Mouse (Mus musculus) midbrain, embryonic 16.5 days (tissue): ENCODE measurements around the gene Dnajb1. TPM values are rescaled to one million over a fixed set of nuclear protein-coding genes. Genes with fewer than 3 reads are reported as not detected.

Experiments
- ATAC-seq: fragments of 200-750 bp; cut with Nextera tagmentation; 2 replicates; pipeline ENCODE4 v1.8.0; 2017; ENCODE audit warnings: moderate TSS enrichment
- H3K27ac ChIP-seq: fragments of 300-500 bp; sonication (generic); 2 replicates; pipeline ENCODE4 v1.5.1; 2014; ENCODE audit warnings: mild to moderate bottlenecking, low read length, mixed read lengths
- H3K27me3 ChIP-seq: fragments of 300-500 bp; sonication (generic); 2 replicates; pipeline ENCODE4 v1.6.1; 2014; ENCODE audit warnings: low read depth, low read length, mixed read lengths; ENCODE audit not compliant: control insufficient read depth, insufficient read depth
- H3K36me3 ChIP-seq: fragments of 300-500 bp; sonication (generic); 2 replicates; pipeline ENCODE4 v1.6.1; 2014; ENCODE audit warnings: mild to moderate bottlenecking, low read length, moderate library complexity, mixed read lengths; ENCODE audit not compliant: control insufficient read depth, insufficient read depth
- H3K4me1 ChIP-seq: fragments of 300-500 bp; sonication (generic); 2 replicates; pipeline ENCODE4 v1.6.1; 2014; ENCODE audit warnings: mild to moderate bottlenecking, low read length, mixed read lengths; ENCODE audit not compliant: control insufficient read depth, insufficient read depth
- H3K4me2 ChIP-seq: fragments of 300-500 bp; sonication (generic); 2 replicates; pipeline ENCODE4 v1.6.1; 2014; ENCODE audit warnings: mild to moderate bottlenecking, low read length, mixed read lengths
- H3K4me3 ChIP-seq: fragments of 300-500 bp; sonication (generic); 2 replicates; pipeline ENCODE4 v1.5.1; 2014; ENCODE audit warnings: low read depth, mild to moderate bottlenecking, low read length, moderate library complexity, mixed read lengths
- H3K9ac ChIP-seq: fragments of 300-500 bp; sonication (generic); 2 replicates; pipeline ENCODE4 v1.6.1; 2014; ENCODE audit warnings: low read depth, low read length, mixed read lengths
- H3K9me3 ChIP-seq: fragments of 300-500 bp; sonication (generic); replicated peaks from 2 replicates; pipeline ENCODE4 v1.6.1; 2014; ENCODE audit warnings: mild to moderate bottlenecking, low read length, mixed read lengths; ENCODE audit not compliant: control insufficient read depth, poor library complexity, severe bottlenecking
- WGBS: fragments of 180-500 bp; shearing (Covaris S2); extraction: QIAGEN DNeasy Blood & Tissue Kit; methylation state at CpG from one replicate; pipeline ENCODE4 v1.1.7; 2014; 5-methylcytosine and 5-hydroxymethylcytosine counted together
- polyA plus RNA-seq: library from polyadenylated mRNA; unstranded; fragments of >200 nt; fragmentation: Nextera tagmentation; extraction: Ambion mirVana; gene quantifications from 2 replicates; pipeline ENCODE4 v1.2.1, GENCODE M21; 2015

The Dnajb1 gene
- polyA plus RNA-seq, 1 experiment from 2014 or later = 60.2 TPM

DNA sequence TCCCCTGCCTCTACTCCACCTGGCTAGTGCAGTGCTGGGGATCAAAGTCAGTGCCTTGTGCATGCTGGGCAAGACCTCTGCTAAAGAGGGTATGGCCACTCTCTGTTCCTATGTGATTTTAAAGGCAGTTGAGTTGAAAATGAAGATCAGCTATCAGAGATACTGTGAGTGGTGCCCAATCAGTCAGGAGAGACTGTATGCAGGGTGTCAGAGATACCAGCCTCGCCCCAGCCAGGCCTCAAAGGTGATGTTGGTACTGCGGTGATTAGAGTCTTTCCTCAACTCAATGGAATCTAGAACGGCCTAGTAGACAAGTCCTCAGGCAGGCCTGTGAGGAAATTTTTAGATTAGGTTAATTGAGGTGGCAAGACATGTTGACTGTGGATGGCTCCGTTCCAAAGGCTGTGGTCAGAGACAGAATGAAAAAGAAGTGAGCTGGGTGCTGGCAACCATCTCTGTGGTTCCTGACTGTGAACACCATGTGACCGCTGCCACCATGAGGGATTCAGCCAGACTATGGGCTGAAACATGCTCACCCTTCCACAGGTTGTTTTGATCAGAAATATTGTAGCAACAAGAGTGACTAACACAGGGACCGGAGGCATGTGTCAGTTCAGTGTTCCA lies 17.8 kb downstream of the Dnajb1 start:
- Histone ChIP-seq H3K4me3 (no peak overlapping the region), H3K4me1 (no peaks in the 10 kb centered on the region; the same call in 1 of the 2 replicates), H3K9me3 (no peaks in the 10 kb centered on the region), H3K36me3 (no peaks in the 10 kb centered on the region), H3K4me2 (no peak overlapping the region), H3K27ac (no peak overlapping the region), H3K9ac (no peak overlapping the region), H3K27me3 (no peaks in the 10 kb centered on the region)
- 93% methylated on average over 6 of the region's 6 CpGs for WGBS
- no peak for ATAC-seq

DNA sequence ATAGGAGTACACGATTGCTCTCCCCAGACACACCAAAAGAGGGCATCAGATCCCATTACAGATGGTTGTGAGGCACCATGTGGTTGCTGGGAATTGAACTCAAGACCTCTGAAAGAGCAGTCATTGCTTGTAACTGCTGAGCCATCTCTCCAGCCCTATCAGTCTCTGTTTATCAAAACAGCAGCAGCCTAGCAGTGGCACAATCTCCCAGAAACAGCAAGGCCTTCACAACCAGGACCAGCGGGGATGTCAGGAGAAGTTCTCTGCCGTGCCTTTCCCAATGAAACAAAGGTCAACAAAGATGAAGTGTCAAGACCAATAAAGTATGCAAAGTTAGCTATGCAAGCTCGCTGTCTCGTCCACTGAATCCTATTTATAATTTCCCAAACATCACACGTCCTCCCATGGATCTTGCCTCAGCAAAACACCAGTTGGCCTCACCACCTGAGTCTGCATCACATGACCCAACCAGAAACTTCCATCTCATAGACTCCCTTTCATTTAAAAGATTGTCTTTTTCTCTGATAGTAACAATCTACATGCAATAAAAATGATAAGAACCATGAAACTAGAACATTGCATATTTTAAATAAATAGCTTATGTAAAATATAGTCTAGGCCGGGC lies 24.2 kb downstream of the Dnajb1 start:
- H3K4me3 ChIP-seq = no peak overlapping the region
- no peaks in the 10 kb centered on the region for H3K27me3 ChIP-seq
- no peaks in the 10 kb centered on the region for H3K9me3 ChIP-seq
- no peak overlapping the region for H3K4me2 ChIP-seq
- no peaks in the 10 kb centered on the region for H3K4me1 ChIP-seq
- no peak overlapping the region for H3K9ac ChIP-seq
- H3K36me3 ChIP-seq = no peaks in the 10 kb centered on the region
- no peak overlapping the region for H3K27ac ChIP-seq
- 88% methylated on average over 7 of the region's 7 CpGs for WGBS
- ATAC-seq = no peak

- Histone ChIP-seq H3K4me2 (no peak overlapping the region), H3K27ac (no peak overlapping the region), H3K36me3 (no peaks in the 10 kb centered on the region), H3K4me3 (no peak overlapping the region), H3K27me3 (no peaks in the 10 kb centered on the region), H3K4me1 (no peaks in the 10 kb centered on the region), H3K9me3 (no peaks in the 10 kb centered on the region), H3K9ac (no peak overlapping the region)
- 72% methylated on average over 4 of the region's 4 CpGs for WGBS
- no peak for ATAC-seq
These were observed 30.9 kb downstream of the Dnajb1 start for GRCm38 (mm10) chr8:83638856-83639255.

GRCm38 (mm10) chr8:83639649-83640048 lies 31.7 kb downstream of the Dnajb1 start:
- ATAC-seq = no peak
- Histone ChIP-seq H3K9ac (no peak overlapping the region), H3K4me3 (no peak overlapping the region), H3K4me2 (no peak overlapping the region), H3K4me1 (no peaks in the 10 kb centered on the region), H3K27me3 (no peaks in the 10 kb centered on the region), H3K36me3 (no peaks in the 10 kb centered on the region), H3K9me3 (no peaks in the 10 kb centered on the region), H3K27ac (no peak overlapping the region)
- WGBS = 74% methylated on average over 5 of the region's 5 CpGs

- Histone ChIP-seq H3K9me3 (no peaks in the 10 kb centered on the region), H3K27ac (no peak overlapping the region), H3K9ac (no peak overlapping the region), H3K4me3 (no peak overlapping the region), H3K36me3 (no peaks in the 10 kb centered on the region), H3K27me3 (no peaks in the 10 kb centered on the region), H3K4me2 (no peak overlapping the region), H3K4me1 (peaks cover 4% of the 10 kb centered on the region)
- no peak for ATAC-seq
- WGBS = 95% methylated on average over 11 of the region's 11 CpGs
These were observed 39.5 kb downstream of the Dnajb1 start for GRCm38 (mm10) chr8:83647511-83647910.

GRCm38 (mm10) chr8:83648031-83648430 lies 40.0 kb downstream of the Dnajb1 start:
- Histone ChIP-seq H3K36me3 (no peaks in the 10 kb centered on the region), H3K4me3 (no peak overlapping the region), H3K27me3 (no peaks in the 10 kb centered on the region), H3K9me3 (no peaks in the 10 kb centered on the region), H3K9ac (no peak overlapping the region), H3K4me1 (peaks cover 4% of the 10 kb centered on the region), H3K27ac (no peak overlapping the region), H3K4me2 (no peak overlapping the region)
- WGBS = 86% methylated on average over 4 of the region's 4 CpGs
- ATAC-seq = no peak

DNA sequence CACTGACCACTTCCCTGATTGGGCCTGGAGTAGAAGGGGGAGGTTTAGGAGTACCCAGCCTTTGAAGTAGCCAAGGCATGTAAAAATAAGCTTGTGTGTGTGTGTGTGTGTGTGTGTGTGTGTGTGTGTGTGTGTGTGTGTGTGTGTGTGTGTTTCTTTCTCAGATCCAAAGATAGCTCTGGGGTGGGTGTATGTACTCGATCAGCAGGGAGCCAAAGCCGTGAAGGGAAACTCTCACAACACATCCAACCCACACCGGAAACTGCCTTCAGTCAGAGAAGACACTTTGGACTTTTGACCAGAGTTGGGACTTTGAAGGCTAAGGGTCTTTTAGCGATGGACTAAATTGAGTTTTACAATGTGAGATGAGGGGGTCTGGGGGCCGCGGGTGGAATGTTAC lies 41.7 kb downstream of the Dnajb1 start:
- H3K36me3 ChIP-seq = no peaks in the 10 kb centered on the region
- no peaks in the 10 kb centered on the region for H3K9me3 ChIP-seq
- peaks cover 12% of the 10 kb centered on the region for H3K4me1 ChIP-seq
- ATAC-seq = no peak
- no peak overlapping the region for H3K9ac ChIP-seq
- no peak overlapping the region for H3K4me3 ChIP-seq
- H3K4me2 ChIP-seq = no peak overlapping the region
- WGBS = 94% methylated on average over 6 of the region's 6 CpGs
- no peak overlapping the region for H3K27ac ChIP-seq
- H3K27me3 ChIP-seq = no peaks in the 10 kb centered on the region

DNA sequence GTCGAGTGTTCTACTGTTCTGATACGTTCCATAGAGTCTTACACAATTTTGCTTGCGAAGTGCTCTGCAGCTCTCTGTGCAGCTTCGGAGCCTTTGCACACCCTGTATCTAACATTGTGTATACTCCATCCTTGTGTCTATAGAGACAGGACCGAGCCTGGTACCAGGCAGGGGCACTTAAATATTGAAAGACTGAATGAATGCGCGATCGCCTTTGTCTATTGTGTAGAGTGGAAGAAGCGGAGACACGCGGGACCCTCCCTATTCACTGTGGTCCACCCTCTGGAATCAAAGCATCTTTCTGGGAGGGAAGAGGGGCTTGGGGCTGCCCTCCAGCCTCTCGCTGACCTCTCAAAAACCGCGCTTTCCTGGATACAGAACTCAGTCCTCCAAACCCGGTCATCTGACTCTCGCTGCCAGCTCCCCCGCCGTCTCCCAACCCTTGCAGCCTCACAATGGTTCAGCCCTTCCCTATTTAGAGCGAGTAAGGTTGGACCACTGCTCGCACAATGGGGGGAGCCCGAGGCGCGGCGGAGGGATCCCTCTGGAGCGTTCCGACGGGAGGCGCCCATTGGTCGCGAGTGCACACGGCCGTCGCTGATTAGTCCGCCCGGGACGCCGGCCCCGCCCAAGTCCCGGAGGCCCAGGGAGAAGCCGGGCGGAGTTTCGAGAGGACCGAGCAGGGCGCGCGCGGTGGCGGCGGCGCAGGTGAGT lies 44.2 kb downstream of the Dnajb1 start, which contains the start of gene Gipc1:
Gipc1 (plus strand) TSS at position 648 of the 714 bp plus-strand sequence.
- Histone ChIP-seq H3K9me3 (no peaks in the 10 kb centered on the region), H3K27me3 (no peaks in the 10 kb centered on the region), H3K4me2 (peak within 1 kb of the TSS; percentile 74), H3K4me1 (peaks cover 12% of the 10 kb centered on the region), H3K36me3 (no peaks in the 10 kb centered on the region), H3K9ac (peak within 1 kb of the TSS; percentile 83), H3K27ac (peak within 1 kb of the TSS; percentile 82), H3K4me3 (peak within 1 kb of the TSS; percentile 64)
- WGBS = 4% methylated on average over 35 of the region's 50 CpGs
- peak; percentile 96 for ATAC-seq
